Mouse (Mus musculus) spleen, postnatal 36 days (tissue): ENCODE data around the gene Rftn2.

Experiments used
- DNase-seq, 2 experiments: peaks; one replicate each; pipeline ENCODE4 v3.0.0; 2022; ENCODE audit warnings: low spot score in 2 of 2, mixed read lengths in 1 of 2

The Rftn2 gene

DNA sequence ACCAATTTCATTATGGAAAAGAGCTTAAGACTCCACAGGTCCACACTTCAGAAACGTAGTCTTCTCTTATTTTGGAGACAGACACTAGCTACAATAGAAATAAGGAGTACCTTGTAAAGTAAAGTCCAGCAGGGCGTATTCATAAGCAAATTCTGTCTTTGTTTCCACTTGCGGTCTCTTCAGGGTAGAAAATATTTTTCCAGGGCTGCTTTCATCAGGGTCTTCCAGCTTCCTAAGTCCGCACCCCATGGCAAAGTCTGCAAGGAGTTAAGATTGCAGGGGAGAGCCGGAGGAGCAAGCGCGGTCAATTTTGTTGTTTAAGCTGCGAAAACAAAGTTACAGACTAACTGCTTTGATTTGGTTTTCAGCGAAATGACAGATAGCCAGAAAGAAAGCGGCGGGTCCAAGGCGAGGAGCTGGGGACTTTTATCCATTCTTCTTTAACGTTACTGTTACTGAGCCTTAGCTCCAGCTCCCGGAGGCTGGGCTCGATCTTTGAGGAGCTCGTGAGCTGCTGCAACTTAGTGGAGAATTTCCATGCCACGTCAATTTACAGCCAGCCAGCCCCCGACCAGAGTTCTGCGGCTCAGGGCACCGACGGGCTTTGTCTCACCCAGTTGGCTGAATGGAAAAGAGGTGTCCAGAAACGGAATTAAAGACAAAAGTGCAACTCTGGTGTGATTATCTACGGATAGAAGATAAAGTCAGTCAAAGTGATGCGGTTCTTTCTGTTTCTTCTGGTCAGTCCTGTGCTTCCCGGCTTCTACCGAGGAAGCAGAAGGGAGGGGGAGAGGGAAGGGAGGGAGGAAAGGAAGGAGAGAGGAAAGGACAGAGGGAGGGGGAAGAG lies at the start of gene Rftn2:
Gene Rftn2, minus strand, starts transcription at position 772 of the 847 bp plus-strand sequence.
- DNase-seq = no peak

DNA sequence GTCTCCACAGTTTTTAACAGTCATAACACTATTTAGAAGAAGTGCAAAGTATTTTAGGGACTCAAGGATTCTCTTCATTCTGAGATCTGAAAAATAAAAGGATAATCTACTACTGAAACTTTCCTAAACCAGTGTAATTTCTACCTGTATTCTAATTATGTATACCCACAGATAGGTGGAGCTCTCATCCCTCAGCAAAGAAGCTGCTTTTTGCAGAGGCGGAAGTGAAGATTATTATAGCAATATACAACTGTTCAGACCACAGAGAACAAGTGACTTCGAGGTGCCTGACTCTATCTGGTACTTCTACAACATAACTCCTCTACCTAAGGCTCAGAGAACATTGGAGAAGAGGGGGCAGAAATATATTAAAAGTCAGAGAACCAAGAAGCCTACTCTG lies 38.9 kb upstream of the Rftn2 start:
- no peak for DNase-seq

DNA sequence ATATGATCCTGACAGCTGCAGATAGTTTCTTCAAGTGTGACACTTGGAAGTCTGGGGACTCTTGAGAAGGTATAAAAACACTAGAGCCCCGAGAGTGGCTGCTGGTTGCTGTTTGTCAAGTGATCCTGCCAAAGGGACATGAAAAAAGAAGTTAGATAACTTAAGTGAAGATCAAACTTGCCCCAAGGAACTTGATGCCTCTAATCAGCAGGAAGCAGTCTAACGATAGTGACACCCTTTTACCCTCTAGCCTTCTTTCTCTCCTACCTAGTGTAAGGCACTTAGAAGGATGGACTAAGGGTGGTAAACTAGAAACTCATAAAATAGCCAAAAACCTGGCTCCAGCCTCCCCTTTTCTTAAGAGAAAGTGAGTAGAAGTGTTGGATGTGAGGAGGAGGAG lies 37.8 kb upstream of the Rftn2 start:
- DNase-seq = no peak

DNA sequence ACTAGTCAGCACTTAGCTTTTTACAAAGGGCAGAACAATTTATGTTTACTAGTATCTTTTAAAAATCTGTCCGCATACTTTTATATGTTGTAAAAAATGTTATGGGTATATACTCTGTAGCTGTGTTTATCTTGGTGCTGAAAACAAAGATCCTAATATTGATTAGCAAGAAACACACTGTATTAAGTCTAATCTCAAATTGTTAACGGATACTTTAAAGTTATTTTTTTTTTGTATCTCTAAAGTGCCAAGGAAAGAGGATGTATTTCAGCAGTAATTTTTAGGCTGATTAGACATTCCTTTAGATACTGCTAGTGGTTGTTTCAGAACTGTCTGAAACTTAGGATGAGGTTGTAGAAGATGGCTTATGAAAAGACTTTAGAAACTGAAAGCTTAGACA lies 19.8 kb upstream of the Rftn2 start:
- DNase-seq = no peak

DNA sequence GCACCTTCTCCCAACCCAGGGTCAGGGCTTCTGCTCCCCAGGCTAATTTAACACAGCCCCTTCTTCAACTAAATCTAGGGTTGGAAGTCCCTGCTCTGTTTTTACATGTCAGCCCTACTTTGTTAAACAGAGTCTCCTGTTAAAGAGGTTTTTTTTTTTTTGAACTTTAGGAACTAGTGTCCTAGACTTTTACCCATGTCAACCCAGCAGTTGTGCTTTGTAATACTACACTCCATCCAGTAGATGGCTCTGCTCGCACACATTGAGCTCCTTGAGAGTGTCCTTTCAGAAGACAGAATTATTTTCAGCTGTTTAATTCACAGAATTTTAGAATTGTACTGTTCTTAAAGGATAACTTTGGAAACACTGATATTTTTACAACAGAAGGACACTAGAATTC lies 12.7 kb upstream of the Rftn2 start:
- DNase-seq = peak; percentile 39 to 63

DNA sequence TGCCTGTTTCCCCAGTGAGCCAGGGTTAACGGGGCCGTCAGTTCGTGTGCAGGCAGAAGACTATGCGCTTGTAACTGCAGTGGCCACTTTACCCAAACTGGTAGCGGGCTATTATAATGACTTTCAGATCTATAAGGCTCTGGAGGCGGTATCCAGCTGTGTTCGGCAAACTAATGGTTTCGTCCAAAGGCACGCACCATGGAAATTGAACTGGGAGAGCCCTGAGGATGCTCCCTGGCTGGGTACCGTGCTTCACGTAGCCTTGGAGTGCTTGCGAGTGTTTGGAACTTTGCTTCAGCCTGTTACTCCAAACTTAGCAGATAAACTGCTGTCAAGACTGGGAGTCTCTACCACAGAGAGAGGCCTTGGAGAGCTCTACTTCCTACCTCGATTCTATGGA lies 11.9 kb upstream of the Rftn2 start:
- no peak for DNase-seq

DNA sequence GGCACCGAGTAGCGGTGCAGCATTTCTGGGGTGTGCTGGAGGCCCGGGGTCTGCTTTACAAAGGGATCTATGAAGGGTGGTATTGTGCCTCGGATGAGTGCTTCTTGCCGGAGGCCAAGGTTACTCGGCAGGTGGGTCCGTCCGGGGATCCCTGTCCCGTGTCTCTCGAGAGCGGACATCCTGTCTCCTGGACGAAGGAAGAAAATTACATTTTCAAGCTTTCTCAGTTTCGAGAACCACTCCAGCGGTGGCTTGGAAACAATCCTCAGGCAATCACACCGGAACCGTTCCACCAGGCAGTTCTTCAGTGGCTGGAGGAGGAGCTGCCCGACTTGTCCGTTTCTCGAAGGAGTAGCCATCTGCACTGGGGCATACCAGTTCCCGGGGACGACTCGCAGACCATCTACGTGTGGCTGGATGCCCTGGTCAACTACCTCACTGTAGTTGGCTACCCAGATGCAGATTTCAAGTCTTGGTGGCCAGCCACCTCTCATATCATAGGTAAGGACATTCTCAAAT lies 11.1 kb upstream of the Rftn2 start:
- no peak for DNase-seq

DNA sequence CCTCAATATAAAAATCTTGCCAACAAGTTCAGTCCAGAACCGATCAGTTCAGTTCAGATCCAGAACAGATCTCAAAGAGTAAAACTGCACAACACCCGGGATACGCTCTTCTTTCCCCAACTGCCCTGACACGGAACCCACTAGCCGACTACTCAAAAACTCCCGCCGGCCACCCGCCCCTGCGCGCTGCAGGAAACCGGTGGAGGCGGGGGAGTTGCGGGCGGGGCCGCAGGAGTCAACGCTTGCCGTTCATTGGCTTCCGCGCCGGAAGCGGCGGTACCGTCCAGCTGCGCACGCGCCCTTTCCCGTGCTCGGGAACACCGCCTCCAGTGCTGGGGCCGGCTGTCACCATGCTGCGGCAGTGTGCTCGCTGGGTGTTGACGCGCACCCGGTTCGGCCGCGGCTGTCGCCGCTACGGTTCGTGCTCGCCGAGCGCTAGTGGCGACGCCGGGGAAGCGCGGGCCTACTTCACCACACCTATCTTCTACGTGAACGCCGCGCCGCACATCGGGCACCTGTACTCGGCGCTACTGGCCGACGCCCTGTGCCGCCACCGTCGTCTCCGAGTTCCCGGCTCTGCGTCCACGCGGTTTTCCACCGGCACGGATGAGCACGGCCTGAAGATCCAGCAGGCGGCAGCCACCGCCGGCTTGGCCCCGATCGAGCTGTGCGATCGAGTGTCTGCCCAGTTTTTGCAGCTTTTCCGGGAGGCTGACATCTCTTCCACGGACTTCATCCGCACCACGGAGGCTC lies 10.5 kb upstream of the Rftn2 start, which contains the start of gene Mars2:
Gene Mars2, plus strand, starts transcription at position 288 of the 753 bp plus-strand sequence.
- peak; percentile 96 for DNase-seq

DNA sequence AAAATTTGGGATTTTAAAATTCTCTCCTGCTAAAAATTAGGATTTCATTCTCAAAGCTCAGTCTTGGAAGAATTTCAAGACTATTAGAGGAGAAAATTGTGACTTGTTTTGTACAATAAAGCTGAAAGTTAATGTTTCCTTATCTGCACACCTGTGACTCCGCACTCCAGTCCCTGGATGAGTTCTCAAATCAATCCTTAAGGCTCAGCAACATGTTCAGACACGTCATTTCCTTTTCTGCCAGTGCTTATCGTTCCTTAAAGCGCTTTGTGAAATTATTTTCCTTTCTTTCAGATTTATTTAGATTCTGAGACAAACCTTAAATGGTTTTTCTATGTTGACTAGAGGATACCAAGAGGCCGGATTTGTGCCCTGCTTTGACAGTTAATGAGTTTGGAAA lies 9.9 kb upstream of the Rftn2 start:
- no peak for DNase-seq

DNA sequence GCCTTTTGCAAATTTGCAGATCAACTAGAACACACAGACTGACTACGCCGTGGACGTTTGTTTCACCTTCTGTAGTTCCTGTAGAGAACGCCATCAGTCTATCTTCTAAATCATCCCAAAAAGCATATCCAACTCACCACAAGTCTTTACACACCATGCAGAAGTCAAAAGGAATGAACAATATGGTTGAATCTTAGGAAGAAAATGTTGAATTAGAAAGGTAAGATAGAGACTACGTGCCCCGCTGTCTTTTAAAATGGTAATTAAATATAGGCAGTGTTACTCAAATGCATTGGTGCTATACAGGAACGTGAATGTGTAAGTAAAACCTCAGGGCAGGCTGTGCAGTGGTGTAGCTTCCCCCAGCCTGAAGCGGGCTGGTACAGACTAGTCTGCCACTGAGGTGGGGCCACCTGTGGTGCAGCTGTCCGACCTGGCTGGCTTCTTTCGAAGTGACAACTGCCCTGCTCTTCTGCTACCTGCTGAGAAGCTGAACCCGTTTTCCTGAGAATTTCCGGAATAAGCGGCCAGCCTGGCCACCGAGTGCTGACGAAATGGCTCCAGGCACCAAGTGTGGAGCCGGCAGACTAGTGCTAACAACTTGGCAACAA lies 8.4 kb upstream of the Rftn2 start:
- no peak for DNase-seq

DNA sequence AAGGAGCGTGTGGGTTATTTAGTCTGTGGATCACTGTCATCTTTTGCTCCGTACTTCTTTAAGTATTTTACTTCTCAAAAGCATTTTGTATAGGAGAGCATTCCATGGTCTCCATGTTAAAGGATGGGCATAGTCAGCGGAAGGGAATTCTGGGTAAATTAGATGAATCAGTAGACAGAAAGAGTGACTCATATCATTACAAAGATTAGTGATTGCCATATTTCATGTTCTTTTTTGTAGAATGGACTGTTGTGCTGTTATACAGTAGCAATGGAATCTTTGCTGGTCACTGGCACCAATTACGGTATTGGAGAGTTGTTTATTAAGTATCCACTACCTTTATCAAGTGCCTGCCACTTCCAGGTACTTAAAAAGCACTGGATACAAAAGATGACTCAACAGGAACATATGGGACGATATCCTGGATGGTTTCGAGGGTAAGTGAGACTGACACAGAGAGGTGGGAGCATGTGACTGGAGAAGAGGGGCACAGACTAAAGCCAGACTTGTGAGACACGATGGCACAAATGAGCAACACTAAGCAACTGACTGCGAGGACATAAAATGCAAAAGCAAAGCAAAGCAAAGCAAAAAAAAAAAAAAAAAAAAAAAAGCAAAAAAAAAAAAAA lies 1.8 kb upstream of the Rftn2 start:
- no peak for DNase-seq

DNA sequence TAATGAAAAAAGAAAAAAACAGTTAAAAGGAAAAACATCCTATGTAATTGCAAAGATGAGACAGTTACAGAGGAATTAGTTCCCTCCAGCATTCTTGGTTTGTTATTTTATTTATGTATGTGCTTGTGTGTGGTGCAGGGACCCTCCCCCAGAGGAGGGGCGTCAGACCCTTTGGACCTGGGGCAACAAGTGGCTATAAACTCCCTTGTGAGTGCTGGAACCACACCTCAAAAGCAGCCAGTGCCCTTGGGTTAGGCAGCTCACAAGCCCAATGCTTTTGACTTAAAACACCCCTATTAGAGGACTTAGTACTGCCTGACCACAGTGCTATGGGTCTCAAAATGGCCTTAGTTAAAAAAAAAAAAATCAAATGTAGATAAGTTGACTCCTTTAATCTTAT lies 794 bp upstream of the Rftn2 start:
- no peak for DNase-seq

DNA sequence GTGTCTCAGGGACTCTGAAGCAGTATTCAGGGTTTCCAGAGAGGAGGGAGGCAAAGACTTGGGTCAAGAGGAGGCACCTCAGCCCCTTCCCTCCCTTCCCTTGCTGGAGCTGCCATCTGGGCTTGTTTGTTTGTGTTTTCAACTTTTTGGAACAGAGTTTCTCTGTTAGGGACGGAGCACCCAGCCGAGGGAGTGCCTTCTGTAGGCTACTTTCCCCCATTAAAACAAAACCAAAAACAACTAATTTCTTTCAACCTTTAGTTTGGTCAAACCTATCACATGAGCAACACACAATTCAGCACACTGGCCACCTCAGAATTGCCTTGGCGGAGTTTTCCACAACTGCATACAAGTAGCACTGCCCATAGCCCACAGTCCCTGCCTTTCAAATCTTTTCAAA lies 1.2 kb downstream of the Rftn2 start:
- no peak for DNase-seq

DNA sequence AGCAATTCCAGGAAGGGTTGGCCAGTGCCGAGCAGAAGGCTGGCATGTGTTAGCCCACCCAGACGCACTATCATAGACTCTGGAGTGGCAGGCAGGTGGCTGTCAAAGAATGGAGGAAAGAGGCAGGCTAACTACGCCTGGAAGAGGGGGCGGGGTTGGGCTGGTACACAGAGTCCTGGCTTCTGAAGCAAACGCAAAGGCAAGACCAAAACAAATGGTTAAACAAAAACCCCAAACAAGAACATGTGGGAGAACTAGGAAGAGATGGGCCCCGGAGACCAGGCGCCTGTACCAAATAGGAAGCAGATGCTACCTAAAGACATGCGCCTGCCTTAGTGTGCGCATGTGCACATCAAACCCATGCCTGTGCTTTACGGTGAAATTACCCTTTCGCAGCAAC lies 2.5 kb downstream of the Rftn2 start:
- no peak for DNase-seq

DNA sequence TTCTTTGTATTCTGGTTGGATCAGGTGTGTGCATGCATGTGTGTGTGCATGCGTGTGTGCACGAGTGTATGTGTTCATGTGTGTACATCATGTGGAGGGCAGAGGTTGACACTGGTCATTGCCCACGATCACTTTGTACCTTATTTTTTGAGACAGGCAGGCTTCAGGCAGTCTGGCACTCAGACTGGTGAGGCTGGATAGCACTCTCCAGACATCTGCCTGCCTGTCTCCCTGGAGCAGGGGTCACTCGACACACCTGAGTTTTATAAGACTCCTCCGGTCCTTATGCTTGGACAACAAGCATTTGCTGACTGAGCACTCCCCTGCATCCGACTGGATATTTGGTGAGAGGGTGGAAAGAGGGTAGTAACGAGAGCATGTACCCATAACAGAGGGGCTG lies 3.6 kb downstream of the Rftn2 start:
- DNase-seq = no peak

DNA sequence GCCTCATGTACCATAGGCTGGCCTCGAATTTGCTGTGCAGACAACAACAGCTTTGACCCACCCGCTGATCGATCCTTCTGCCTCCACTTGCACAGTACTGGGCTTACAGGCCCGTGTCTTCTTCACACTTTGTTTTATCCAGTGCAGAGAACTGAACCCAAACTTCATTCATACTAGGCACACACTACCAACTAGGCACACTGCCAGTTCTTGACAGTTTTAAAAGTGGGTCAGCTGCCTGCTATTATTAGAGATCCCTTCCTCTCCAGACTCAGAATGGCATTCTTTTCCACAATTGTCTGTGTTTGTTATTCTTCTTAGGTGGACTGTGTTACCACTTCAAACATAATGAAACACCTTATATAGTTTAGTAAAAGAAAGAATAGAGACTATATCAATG lies 5.2 kb downstream of the Rftn2 start:
- no peak for DNase-seq

DNA sequence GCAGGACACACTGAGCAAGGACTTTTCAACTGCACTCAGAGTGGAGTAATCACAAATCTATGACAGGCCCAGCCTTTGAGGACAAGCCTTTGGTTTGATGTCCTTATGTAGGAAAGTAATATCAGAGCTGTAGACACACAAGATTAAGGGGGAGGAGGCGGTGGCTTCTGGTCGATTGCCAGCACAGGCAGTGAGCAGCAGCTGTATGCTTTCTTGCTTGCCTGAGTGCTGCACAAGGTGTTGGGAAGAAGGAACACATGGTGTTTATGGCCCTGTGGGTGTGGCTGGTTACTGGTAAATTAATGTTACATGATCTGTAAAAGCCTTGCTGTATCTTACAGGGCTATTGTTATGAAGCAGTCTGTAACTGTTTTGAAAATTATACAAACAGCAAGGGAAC lies 9.4 kb downstream of the Rftn2 start:
- no peak for DNase-seq

DNA sequence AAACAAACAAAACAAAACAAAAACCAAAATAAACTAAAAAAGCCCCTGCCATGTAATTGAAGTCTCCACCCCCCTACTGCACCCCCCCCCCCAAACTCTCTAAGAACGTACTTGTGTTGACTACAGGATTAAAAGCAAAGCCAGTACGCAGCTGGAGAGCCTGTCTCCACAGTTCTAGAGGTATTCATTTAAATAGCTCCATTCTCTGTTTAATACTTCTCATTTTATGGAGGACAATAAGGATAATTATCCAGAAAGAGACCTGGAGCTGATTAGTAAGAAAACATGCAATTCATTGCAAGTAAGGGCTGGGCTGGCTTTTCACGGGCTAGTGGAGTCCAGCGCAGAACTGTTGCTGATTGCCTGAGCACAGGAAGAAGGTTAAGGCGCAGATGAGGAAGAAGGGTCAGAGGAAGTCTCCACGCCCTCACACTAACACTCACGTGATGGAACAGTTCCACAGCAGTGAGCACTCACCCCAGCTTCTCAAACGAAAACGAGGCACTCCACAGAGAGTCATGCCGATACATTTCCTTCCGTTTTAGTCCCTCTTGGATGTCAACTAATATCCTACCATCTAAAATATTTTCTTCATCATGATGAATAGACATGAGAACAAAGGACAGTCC lies 11.3 kb downstream of the Rftn2 start:
- DNase-seq = peak; percentile 91 to 92

DNA sequence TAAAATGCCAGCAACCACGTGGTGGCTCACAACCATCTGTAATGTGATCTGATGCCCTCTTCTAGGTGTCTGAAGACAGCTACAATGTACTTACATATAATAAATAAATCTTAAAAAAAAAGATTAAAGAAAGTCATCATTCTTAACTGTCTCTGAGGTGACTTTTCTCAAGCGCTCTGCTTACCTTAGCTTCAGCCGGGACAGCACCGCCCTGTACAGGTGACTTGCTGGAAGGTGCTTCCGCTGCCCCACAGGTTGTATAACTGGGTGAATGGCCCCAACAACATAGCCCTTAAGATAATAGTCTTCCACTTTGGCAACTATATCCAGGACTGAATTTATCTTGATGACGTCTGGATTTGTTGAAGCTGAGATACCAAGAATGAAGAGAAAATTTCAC lies 12.6 kb downstream of the Rftn2 start:
- DNase-seq = no peak

DNA sequence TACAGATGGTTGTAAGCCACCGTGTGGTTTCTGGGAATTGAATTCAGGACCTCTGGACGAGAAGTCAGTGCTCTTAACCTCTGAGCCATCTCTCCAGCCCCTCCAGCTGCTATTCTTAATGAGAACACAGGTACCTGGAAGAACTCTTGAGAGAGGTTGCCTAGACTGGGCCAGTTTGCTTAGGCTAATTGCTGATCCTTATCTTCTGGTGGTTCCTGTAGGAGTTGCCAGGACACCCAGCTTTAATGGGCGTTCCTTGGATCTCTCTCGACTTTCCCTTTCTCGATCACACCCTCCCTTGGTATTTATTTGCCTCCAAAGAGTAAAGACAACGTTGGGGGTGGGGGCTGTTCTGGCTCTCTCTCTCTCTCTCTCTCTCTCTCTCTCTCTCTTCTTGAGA lies 13.1 kb downstream of the Rftn2 start:
- no peak for DNase-seq

DNA sequence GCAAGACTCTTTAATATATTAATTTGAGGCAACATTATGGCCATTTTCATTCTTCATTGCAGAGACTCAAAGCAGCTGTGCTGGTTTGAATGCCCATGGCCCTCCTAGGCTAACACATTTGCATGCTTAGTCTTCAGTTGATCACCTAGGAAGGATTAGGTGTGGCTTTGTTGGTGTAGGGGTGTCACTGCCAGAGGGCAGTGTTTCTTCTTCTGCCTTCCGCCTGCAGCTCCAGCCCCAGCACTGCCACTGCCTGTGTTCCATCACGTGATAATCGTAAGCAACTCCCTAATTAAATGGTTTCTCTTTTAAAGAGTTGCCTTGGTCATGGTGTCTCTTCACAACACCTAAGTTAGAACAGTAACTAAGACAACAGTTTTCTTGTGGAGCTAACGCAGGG lies 13.8 kb downstream of the Rftn2 start:
- peak; percentile 58 for DNase-seq

DNA sequence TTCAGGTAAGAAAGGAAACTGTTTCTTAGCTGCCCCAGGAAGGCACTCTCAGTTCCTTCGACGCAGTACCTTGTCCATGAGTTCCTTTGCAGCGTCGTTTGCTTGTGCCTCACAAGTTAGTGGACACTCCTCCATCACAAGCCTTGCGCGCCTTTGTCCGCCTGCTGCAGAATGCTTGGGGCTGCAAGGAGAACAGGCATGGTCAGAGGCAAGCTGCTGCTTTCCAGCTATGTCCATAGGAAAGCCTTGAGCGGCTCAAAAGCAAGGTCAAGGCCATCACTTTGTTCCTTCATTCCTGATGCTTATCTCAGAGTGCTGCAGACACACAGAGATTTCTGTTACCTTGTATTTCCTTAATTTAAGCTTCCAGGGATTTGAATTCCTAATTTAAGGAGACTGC lies 15.5 kb downstream of the Rftn2 start:
- DNase-seq = no peak
